Mouse (Mus musculus) hindlimb bud, embryonic 11.5 days (tissue): ENCODE data around the gene Tacr1.
"Not testable (repeated sequence)": the region's sequence is repeated elsewhere in the genome, so short reads cannot be mapped to it uniquely, and the experiment has no call there.

ENCODE experiments used
- DNase-seq: peaks from one replicate; pipeline ENCODE4 v3.0.0-alpha.2; 2012; ENCODE audit warnings: low read depth, low spot score; ENCODE audit errors: extremely low spot score

Tacr1 gene

GRCm38 (mm10) chr6:82401595-82402451 is at the start of gene Tacr1:
TSS of gene Tacr1 (plus strand) at chr6:82402334.
- DNase-seq, result no peak

- no peak for DNase-seq
These were observed 26.0 kb upstream of the Tacr1 start for GRCm38 (mm10) chr6:82376144-82376543.

- no peak for DNase-seq
These were observed 18.6 kb upstream of the Tacr1 start for GRCm38 (mm10) chr6:82383556-82383955.

- no peak for DNase-seq
These were observed 664 bp downstream of the Tacr1 start for GRCm38 (mm10) chr6:82402501-82403495.

GRCm38 (mm10) chr6:82418367-82418766 is 16.2 kb downstream of the Tacr1 start:
- DNase-seq, result no peak

GRCm38 (mm10) chr6:82420222-82420621 is 18.1 kb downstream of the Tacr1 start:
- DNase-seq, result no peak

- DNase-seq, result no peak
These were observed 26.8 kb downstream of the Tacr1 start for GRCm38 (mm10) chr6:82428890-82429289.

- DNase-seq, result no peak
These were observed 27.6 kb downstream of the Tacr1 start for GRCm38 (mm10) chr6:82429766-82430165.

- DNase-seq, result no peak
These were observed 35.0 kb downstream of the Tacr1 start for GRCm38 (mm10) chr6:82437174-82437573.

- DNase-seq, result not testable (repeated sequence)
These were observed 50.3 kb downstream of the Tacr1 start for GRCm38 (mm10) chr6:82452206-82453095.

- peak; percentile 88 for DNase-seq
These were observed 53.1 kb downstream of the Tacr1 start for GRCm38 (mm10) chr6:82455245-82455644.

- no peak for DNase-seq
These were observed 55.1 kb downstream of the Tacr1 start for GRCm38 (mm10) chr6:82457163-82457763.

GRCm38 (mm10) chr6:82458762-82459389 is 56.7 kb downstream of the Tacr1 start:
- DNase-seq, result no peak

GRCm38 (mm10) chr6:82463171-82463570 is 61.0 kb downstream of the Tacr1 start:
- no peak for DNase-seq

- no peak for DNase-seq
These were observed 72.3 kb downstream of the Tacr1 start for GRCm38 (mm10) chr6:82474477-82474876.

- DNase-seq, result no peak
These were observed 81.7 kb downstream of the Tacr1 start for GRCm38 (mm10) chr6:82483842-82484241.

- no peak for DNase-seq
These were observed 92.3 kb downstream of the Tacr1 start for GRCm38 (mm10) chr6:82494481-82494880.

- DNase-seq, result no peak
These were observed 108.8 kb downstream of the Tacr1 start for GRCm38 (mm10) chr6:82510843-82511416.

- DNase-seq, result no peak
These were observed 117.5 kb downstream of the Tacr1 start for GRCm38 (mm10) chr6:82519626-82520025.
